Mouse (Mus musculus): ENCODE results near the gene Ppp3ca.

The Ppp3ca gene

DNA sequence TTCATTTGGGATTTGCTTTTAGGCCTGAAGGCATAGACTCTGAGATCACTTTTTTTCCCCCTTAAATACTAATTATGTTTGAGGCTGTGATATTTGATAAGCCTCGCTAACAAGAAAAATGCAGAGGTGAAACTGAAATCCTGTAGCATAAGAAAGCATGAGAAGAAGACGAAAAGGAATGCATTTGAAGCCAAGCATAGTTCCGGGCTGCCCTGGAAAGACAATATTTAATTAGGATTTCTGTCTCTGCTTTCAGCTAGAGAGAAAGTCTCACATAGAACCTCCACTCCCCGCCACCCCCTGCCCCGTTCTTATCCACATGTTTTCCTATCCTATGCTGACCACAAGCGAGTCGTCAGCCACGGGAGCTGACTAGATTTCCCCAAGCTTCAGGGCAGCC, 241.4 kb downstream of the Ppp3ca start:
- DNase-seq (ENCODE audit: low spot score), result no peak

DNA sequence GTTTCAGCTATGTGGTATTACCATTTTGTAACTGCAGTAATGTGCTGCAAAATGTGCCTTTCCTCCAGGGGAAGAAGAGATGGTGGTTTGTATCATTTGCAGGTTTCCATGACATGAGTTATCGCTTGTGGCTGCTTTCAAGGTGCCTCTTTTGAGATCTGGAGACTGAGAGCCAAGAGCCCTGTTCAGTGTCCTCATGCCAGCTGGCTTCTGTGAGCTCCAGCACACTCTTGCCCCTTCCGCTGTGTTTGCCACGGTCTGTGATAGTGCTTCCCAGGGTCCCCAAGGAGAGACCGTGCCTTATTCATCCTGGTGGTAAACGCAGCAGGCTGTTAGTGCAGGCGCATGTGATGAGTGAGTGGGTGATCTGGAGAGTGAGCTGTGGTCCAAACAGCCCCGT, 247.2 kb downstream of the Ppp3ca start:
- DNase-seq (ENCODE audit: low spot score), result no peak

DNA sequence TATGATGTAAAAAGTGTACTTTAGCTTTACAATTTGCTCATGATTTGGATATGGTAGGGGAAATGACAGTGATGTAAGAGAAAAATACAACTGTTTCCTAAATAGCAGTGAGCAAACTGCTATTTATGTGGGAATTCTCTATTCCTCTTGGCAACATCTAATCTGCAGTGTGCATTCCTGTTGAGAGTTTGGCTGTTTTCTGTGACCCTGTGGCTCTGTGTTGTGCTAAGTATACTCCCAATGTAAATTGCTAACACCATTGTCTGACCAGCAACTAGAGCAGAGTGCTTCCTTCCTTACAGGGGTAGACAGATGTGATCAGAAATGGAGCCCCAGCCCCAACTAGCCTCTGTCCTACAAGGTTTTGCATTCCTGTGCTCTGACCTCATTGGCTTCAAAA, 263.1 kb downstream of the Ppp3ca start:
- no peak for DNase-seq (ENCODE audit: low spot score)

DNA sequence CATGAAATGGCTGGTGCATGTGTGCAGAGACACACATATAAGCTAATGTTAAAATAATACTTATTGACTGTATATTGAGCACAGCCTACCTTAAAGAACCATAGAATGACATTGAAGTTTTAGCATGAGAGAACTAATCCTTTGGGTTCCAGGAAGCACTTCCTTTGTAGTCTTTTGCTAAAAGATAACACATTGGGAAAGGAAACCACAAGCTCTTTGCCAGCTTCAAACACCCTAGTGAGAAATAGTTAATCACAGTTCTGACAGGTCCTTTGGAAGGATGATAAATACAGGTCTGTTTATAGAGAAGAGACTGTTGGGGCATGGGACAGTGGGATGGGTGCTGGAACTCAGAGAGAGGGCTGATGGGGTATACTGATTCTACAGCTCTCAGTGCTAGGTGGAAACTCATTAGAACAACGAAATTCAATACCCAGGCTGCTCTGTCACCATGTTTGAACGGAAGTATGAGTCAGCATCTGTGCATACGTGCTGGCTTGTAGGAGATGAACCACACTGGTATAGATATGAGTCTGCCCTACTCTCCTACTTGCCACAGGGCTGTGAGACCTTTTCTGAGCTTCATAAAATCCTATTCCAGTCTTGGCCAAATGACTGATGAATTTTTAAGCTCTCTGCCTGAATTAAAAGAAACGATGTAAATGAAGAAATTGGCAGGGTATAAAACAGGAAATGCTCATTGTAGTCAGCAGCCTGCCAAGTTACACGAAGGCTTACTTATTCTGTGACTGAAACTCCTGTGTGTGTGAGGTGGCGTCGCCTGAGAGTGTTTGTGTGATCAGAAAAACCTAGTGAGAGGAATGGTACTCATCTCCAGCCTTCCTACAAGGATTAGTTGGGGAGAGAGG, 271.0 kb downstream of the Ppp3ca start:
- no peak for DNase-seq (ENCODE audit: low spot score)

GRCm38 (mm10) chr3:136941602-136941926, 271.6 kb downstream of the Ppp3ca start:
- DNase-seq (ENCODE audit: low spot score), result no peak

- no peak for DNase-seq (ENCODE audit: low spot score)
Observed at GRCm38 (mm10) chr3:136945550-136945949, 275.6 kb downstream of the Ppp3ca start.

DNA sequence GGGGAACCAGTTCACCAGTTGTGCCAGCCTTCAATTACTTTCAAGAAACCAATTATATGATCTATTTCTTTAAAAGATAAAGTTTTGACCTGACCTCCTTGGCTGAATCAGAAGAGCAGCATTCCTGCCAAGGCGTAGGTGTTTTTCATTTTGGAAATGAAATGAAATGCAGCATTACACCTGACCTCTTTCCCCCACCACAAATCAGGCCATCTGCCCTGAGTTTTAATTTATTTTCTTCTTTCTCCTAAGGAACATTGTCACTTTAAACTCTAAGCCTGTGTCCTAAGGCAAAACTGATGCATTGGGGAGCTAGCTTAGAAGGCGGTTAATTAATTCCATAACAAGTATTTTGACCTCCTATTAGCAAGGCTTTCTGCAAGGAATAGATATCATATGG, 276.7 kb downstream of the Ppp3ca start:
- DNase-seq (ENCODE audit: low spot score), result no peak

- no peak for DNase-seq (ENCODE audit: low spot score)
Observed at GRCm38 (mm10) chr3:136948142-136948541, 278.2 kb downstream of the Ppp3ca start.

- no peak for DNase-seq (ENCODE audit: low spot score)
Observed at GRCm38 (mm10) chr3:136951792-136952191, 281.9 kb downstream of the Ppp3ca start.

DNA sequence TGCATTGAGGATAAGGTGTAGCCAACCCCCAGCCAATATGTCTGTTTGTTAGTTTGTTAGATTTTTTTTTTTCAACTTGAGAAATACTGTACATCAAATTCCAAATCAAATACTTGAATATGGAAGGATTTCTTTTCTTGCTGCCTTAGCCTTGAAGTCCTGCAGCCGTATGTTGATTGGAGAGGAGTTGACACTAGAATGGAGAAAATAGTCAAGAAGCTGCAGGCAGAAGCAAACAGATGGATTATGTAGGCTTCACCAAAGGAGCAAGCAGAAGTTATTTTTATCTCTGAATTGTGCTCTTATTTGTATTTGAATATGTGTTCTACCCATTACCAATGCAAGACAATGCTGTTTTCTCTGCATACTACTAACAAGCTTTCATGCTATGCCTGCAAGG, 282.9 kb downstream of the Ppp3ca start:
- no peak for DNase-seq (ENCODE audit: low spot score)

GRCm38 (mm10) chr3:136955043-136955442, 285.1 kb downstream of the Ppp3ca start:
- no peak for DNase-seq (ENCODE audit: low spot score)

GRCm38 (mm10) chr3:136960314-136960713, 290.4 kb downstream of the Ppp3ca start:
- DNase-seq (ENCODE audit: low spot score), result no peak

DNA sequence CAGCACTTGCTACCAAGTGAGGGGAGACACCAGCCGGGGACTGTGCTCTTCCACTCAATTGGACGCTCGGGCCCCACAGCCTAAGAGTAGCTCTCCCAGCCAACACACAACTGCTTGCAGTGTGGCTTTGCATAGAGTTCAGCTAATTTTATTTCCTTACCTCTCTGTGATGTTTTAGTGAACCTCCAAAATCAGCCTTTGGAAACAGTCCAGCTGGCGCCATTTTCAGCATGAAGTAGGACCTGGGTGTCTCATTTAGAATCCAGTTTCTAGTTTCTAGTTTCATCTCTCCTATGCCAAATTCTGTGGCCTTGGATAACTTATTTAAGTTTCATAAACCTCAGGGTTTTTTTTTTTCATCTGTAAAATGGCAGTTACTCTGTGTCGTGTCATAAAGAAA, 296.9 kb downstream of the Ppp3ca start:
- DNase-seq (ENCODE audit: low spot score), result no peak

- no peak for DNase-seq (ENCODE audit: low spot score)
Observed at GRCm38 (mm10) chr3:136967510-136967909, 297.6 kb downstream of the Ppp3ca start.

- DNase-seq (ENCODE audit: low spot score), result no peak
Observed at GRCm38 (mm10) chr3:136969796-136970195, 299.9 kb downstream of the Ppp3ca start.

- DNase-seq (ENCODE audit: low spot score), result no peak
Observed at GRCm38 (mm10) chr3:136977859-136978258, 307.9 kb downstream of the Ppp3ca start.

DNA sequence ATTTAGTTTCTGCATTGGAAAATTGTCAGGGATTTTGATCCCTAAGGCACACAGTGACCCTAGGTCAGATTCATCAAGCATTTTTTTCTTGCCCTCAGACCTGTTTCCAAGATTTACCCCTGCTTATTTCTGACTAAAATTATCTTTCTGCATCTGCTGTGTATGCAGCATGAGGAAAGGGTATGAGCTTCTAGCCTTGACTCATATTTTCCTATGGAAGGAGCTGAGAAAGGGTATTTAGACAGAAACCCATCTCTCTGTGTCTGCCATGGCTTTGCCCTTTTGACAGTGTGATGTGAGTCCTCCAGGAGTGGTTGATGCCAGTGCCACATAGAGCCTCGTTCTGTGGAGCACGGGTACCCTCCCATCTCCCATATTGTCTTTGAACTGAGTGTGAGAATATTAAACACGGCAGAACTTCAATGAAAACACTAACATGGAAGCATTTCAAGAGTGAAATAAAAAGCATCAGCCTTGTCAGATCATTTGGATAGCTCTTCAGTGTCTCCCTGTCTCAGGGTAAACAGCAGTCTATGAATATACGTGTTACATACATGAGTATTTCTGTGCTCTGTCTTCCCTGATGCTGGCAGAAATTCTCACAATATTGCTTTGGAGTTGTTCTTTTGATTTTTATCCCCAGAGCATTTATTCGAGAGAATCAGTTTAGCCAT, 311.1 kb downstream of the Ppp3ca start:
- DNase-seq (ENCODE audit: low spot score), result no peak

- no peak for DNase-seq (ENCODE audit: low spot score)
Observed at GRCm38 (mm10) chr3:136981589-136981924, 311.6 kb downstream of the Ppp3ca start.

DNA sequence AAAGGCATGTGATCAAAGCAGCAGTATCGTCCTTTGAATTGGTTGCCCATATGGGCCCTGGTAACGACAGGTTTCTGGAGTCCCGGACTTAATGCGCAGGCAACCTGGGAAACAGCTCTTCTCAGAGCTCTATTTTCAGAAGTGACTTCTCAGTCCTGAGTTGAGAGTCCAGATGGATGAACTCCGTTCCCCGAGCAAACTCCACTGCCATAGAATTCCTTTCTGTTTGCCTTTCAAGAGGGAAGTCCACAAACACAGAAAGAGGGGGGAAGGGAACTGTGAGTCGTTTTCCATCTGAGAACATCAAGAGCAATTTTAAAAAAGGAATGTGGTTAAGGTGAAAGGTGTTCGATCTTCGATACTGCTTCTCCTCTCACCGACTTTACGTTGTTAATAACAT, 312.1 kb downstream of the Ppp3ca start:
- no peak for DNase-seq (ENCODE audit: low spot score)

- DNase-seq (ENCODE audit: low spot score), result no peak
Observed at GRCm38 (mm10) chr3:136986096-136986881, 316.4 kb downstream of the Ppp3ca start.

Data from testis, postnatal 10 days (tissue).